Mouse (Mus musculus) large intestine, adult 2 months (tissue): ENCODE data around the gene Eps8l2. TPM values are rescaled to one million over a fixed set of nuclear protein-coding genes. Genes with fewer than 3 reads are reported as not detected.
A peak's percentile ranks its signal among the peaks of the same experiment; 100 is the strongest.

ENCODE experiments used
- DNase-seq: peaks from one replicate; pipeline ENCODE4 v3.0.0-alpha.2; 2012; ENCODE audit warnings: low read depth, low spot score
- WGBS: fragments of 180-500 bp; shearing (Covaris S2); methylation state at CpG from one replicate; pipeline ENCODE4 v1.1.7; 2018; 5-methylcytosine and 5-hydroxymethylcytosine counted together
- polyA plus RNA-seq: library from polyadenylated mRNA; depleted of rRNA; stranded (reverse); fragments of >200 nt; gene quantifications from 2 replicates; pipeline ENCODE4 v1.2.3, GENCODE M21; 2012

Eps8l2 gene
- polyA plus RNA-seq, 1 experiment, result 314 TPM

- WGBS, result under 1% methylated on average over 105 of the region's 105 CpGs
- peak; percentile 91 for DNase-seq
These were observed 11.0 kb upstream of the Eps8l2 start, which contains the start of the genes Deaf1 and Tmem80 for GRCm38 (mm10) chr7:141327469-141328372. TSS of gene Deaf1 (minus strand) at chr7:141327690. TSS of gene Tmem80 (plus strand) at chr7:141327739.

- no peak for DNase-seq
- 7% methylated on average over 24 of the region's 24 CpGs for WGBS
These were observed 10.2 kb upstream of the Eps8l2 start for GRCm38 (mm10) chr7:141328373-141328990.

- no peak for DNase-seq
These were observed 8.0 kb upstream of the Eps8l2 start for GRCm38 (mm10) chr7:141330706-141331105.

GRCm38 (mm10) chr7:141331990-141332389 is 6.7 kb upstream of the Eps8l2 start:
- WGBS, result 42% methylated on average over 6 of the region's 6 CpGs
- DNase-seq, result peak; percentile 55

GRCm38 (mm10) chr7:141335044-141335579 is 3.6 kb upstream of the Eps8l2 start:
- 90% methylated on average over 2 of the region's 2 CpGs for WGBS
- no peak for DNase-seq

GRCm38 (mm10) chr7:141335682-141336081 is 3.0 kb upstream of the Eps8l2 start:
- 86% methylated on average over 4 of the region's 4 CpGs for WGBS
- DNase-seq, result no peak

GRCm38 (mm10) chr7:141336296-141336695 is 2.4 kb upstream of the Eps8l2 start:
- WGBS, result 63% methylated on average over 3 of the region's 3 CpGs
- DNase-seq, result no peak

- no peak for DNase-seq
- WGBS, result 44% methylated on average over 3 of the region's 3 CpGs
These were observed 814 bp upstream of the Eps8l2 start for GRCm38 (mm10) chr7:141337716-141338416.

GRCm38 (mm10) chr7:141339215-141339920 is 688 bp downstream of the Eps8l2 start:
- no peak for DNase-seq
- 31% methylated on average over 20 of the region's 20 CpGs for WGBS

GRCm38 (mm10) chr7:141340023-141340422 is 1.3 kb downstream of the Eps8l2 start:
- no peak for DNase-seq
- WGBS, result 29% methylated on average over 7 of the region's 7 CpGs

GRCm38 (mm10) chr7:141340476-141340875 is 1.8 kb downstream of the Eps8l2 start:
- 44% methylated on average over 6 of the region's 6 CpGs for WGBS
- no peak for DNase-seq

GRCm38 (mm10) chr7:141341689-141342226 is 3.1 kb downstream of the Eps8l2 start:
- no peak for DNase-seq
- 44% methylated on average over 10 of the region's 10 CpGs for WGBS

- DNase-seq, result no peak
- 35% methylated on average over 2 of the region's 2 CpGs for WGBS
These were observed 4.5 kb downstream of the Eps8l2 start for GRCm38 (mm10) chr7:141343230-141343629.

GRCm38 (mm10) chr7:141343696-141344095 is 5.0 kb downstream of the Eps8l2 start:
- WGBS, result 26% methylated on average over 7 of the region's 7 CpGs
- no peak for DNase-seq

- WGBS, result 66% methylated on average over 5 of the region's 5 CpGs
- DNase-seq, result no peak
These were observed 6.1 kb downstream of the Eps8l2 start for GRCm38 (mm10) chr7:141344787-141345186.

GRCm38 (mm10) chr7:141351061-141351460 is 12.4 kb downstream of the Eps8l2 start:
- 34% methylated on average over 6 of the region's 6 CpGs for WGBS
- DNase-seq, result no peak

GRCm38 (mm10) chr7:141355051-141355450 is 16.4 kb downstream of the Eps8l2 start:
- no peak for DNase-seq
- WGBS, result 88% methylated on average over 8 of the region's 8 CpGs

- no peak for DNase-seq
- 79% methylated on average over 12 of the region's 12 CpGs for whole genome bisulfite sequencing
These were observed 17.1 kb downstream of the Eps8l2 start for GRCm38 (mm10) chr7:141355626-141356326.

- DNase-seq, result no peak
- 61% methylated on average over 14 of the region's 14 CpGs for WGBS
These were observed 18.3 kb downstream of the Eps8l2 start for GRCm38 (mm10) chr7:141356971-141357370.
